ENCODE assay signal across 9 mouse cellular contexts in the genomic region with DNA sequence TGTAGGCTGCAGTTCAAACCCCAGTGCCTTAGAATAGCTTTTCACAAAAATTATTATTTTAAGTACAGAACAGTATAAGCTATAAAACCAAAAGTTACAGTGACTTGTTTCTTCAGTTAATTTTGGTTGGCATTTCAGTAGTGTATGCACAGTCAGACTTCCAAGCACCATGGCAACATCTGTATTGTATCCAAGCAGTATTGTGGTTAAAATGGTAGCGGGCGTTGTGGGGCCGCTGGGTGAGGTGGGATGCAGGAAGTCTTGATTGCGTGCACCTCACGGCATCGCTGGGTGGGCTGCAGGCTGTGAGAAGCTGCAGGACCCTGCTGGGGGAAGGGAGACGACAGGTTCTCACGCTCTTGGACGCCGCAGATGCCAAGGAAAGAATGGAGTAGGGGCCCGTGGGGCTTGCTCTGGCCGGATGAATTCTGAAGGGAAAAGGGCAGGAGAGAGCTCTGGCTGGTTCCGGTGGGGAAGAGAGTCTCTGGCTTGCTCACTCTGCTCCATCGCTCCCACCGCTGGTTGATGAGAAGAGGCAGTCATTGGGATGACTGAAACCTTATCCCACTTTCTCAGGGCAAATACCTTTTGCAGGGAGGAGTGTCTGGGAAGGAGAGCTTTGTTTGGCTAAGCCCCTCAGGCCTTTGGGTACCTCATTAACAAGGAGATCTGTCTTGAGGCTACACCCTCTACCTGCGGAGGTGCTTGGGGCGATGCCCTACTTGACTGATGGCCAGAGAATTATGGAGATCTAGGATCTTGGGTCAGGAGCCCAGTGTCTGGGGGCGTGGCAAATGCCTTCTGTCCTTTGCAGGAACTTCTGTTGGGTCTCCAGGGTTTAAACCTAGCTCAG.
DNase-seq lines count a peak whose midpoint lies in the region; ATAC-seq lines count a peak whose summit lies in the region.
"Had no signal": no experiment of that assay in that cellular context is flagged by ENCODE, and none has a peak within 500 bp of the region (broad histone marks: within the 10 kb centered on the region; RNA-seq: fewer than 3 reads in every experiment).

No protein-coding gene starts in this region.

- intact Hi-C loops in heart, postnatal 14 days (cut with DNase I) = no loop called here

- H3K4me2 ChIP-seq in heart, embryonic 15.5 days = peak overlapping the region; percentile 56
- peak overlapping the region; percentile 31 for H3K4me2 ChIP-seq in midbrain, embryonic 12.5 days (replicated peaks)

- H3K27ac ChIP-seq in heart, embryonic 15.5 days = no peak overlapping the region
- no peak overlapping the region for H3K27ac ChIP-seq in midbrain, embryonic 12.5 days (replicated peaks)

- WGBS in heart, embryonic 15.5 days = 31% methylated on average over 18 of the region's 18 CpGs
- WGBS in midbrain, embryonic 12.5 days = 42% methylated on average over 18 of the region's 18 CpGs

- H3K27me3 ChIP-seq in heart, embryonic 15.5 days = no peaks in the 10 kb centered on the region
- H3K27me3 ChIP-seq in midbrain, embryonic 12.5 days = no peaks in the 10 kb centered on the region
- H3K27me3 ChIP-seq: CH12.LX had no signal

- H3K9ac ChIP-seq in heart, embryonic 15.5 days = no peak overlapping the region
- H3K9ac ChIP-seq in midbrain, embryonic 12.5 days (replicated peaks) = no peak overlapping the region

- peaks cover 10% of the 10 kb centered on the region for H3K4me1 ChIP-seq in heart, embryonic 15.5 days (replicated peaks)
- peaks cover 12% of the 10 kb centered on the region for H3K4me1 ChIP-seq in midbrain, embryonic 12.5 days

- ATAC-seq in heart, embryonic 15.5 days (replicated peaks; ENCODE audit: insufficient number of reproducible peaks, insufficient read depth, low FRiP score, low read depth) = no peak
- ATAC-seq in midbrain, embryonic 12.5 days (ENCODE audit: low FRiP score, low read depth) = no peak; the same call in 1 of the 2 replicates

- DNase-seq in heart, postnatal 14 days = no peak
- DNase-seq in R1 (ENCODE audit: low read depth, low spot score) = peak; percentile 77
- DNase-seq in forelimb bud, embryonic 11.5 days (ENCODE audit: low read depth, low spot score) = peak; percentile 21
- no peak for DNase-seq in cerebellum, adult 18-20 months
- no peak for DNase-seq in ovary, postnatal 10 days (ENCODE audit: low spot score)
- no peak for DNase-seq in spleen, adult 12 weeks (ENCODE audit: low spot score)

- no peaks in the 10 kb centered on the region for H3K9me3 ChIP-seq in heart, embryonic 15.5 days (replicated peaks)
- H3K9me3 ChIP-seq in midbrain, embryonic 12.5 days = no peaks in the 10 kb centered on the region

- peak overlapping the region; percentile 25 for H3K4me3 ChIP-seq in heart, embryonic 15.5 days
- no peak overlapping the region for H3K4me3 ChIP-seq in midbrain, embryonic 12.5 days

- H3K36me3 ChIP-seq in heart, embryonic 15.5 days = no peaks in the 10 kb centered on the region
- no peaks in the 10 kb centered on the region for H3K36me3 ChIP-seq in midbrain, embryonic 12.5 days

Comparison
In these comparisons a context has a peak if more than half of its experiments do, and no peak if none do; other contexts are left out.
1. DNase-seq: peak in R1 (single experiment) and forelimb bud, embryonic 11.5 days (single experiment); none in heart, postnatal 14 days (0 of 2), cerebellum, adult 18-20 months (0 of 2), ovary, postnatal 10 days (single experiment) and spleen, adult 12 weeks (single experiment).